Mouse (Mus musculus) ovary, postnatal 36 days (tissue): Measurements from ENCODE around the gene Fbxw9.

ENCODE experiments used
- DNase-seq: peaks from one replicate; pipeline ENCODE4 v3.0.0; 2022; ENCODE audit warnings: low spot score, mixed read lengths

Gene Fbxw9

GRCm38 (mm10) chr8:85059879-85060616, at the start of gene Fbxw9:
TSS of gene Fbxw9 (plus strand) at chr8:85060055.
- DNase-seq, result peak; percentile 82

- DNase-seq, result no peak
Observed at GRCm38 (mm10) chr8:85011242-85011641, 48.6 kb upstream of the Fbxw9 start.

GRCm38 (mm10) chr8:85013230-85013840, 46.5 kb upstream of the Fbxw9 start:
- peak; percentile 62 for DNase-seq

GRCm38 (mm10) chr8:85014431-85014830, 45.4 kb upstream of the Fbxw9 start, which contains the start of gene Best2:
TSS of gene Best2 (minus strand) at chr8:85014531.
- DNase-seq, result no peak

GRCm38 (mm10) chr8:85016724-85017123, 43.1 kb upstream of the Fbxw9 start:
- DNase-seq, result no peak

- DNase-seq, result no peak
Observed at GRCm38 (mm10) chr8:85017209-85017608, 42.6 kb upstream of the Fbxw9 start.

- no peak for DNase-seq
Observed at GRCm38 (mm10) chr8:85021514-85022055, 38.3 kb upstream of the Fbxw9 start.

GRCm38 (mm10) chr8:85023846-85024245, 36.0 kb upstream of the Fbxw9 start:
- DNase-seq, result no peak

- peak; percentile 71 for DNase-seq
Observed at GRCm38 (mm10) chr8:85025098-85025932, 34.5 kb upstream of the Fbxw9 start, which contains the start of gene Asna1. TSS of gene Asna1 (minus strand) at chr8:85025281.

- DNase-seq, result peak; percentile 96
Observed at GRCm38 (mm10) chr8:85026670-85027515, 33.0 kb upstream of the Fbxw9 start, which contains the start of gene Trir. TSS of gene Trir (plus strand) at chr8:85026823.

GRCm38 (mm10) chr8:85027516-85027855, 32.4 kb upstream of the Fbxw9 start:
- no peak for DNase-seq

- DNase-seq, result no peak
Observed at GRCm38 (mm10) chr8:85027922-85028321, 31.9 kb upstream of the Fbxw9 start.

GRCm38 (mm10) chr8:85029271-85029670, 30.6 kb upstream of the Fbxw9 start:
- no peak for DNase-seq

GRCm38 (mm10) chr8:85032622-85033311, 27.1 kb upstream of the Fbxw9 start:
- DNase-seq, result no peak

GRCm38 (mm10) chr8:85033867-85034266, 26.0 kb upstream of the Fbxw9 start:
- no peak for DNase-seq

- DNase-seq, result peak; percentile 65
Observed at GRCm38 (mm10) chr8:85034764-85035163, 25.1 kb upstream of the Fbxw9 start.

GRCm38 (mm10) chr8:85035165-85035727, 24.6 kb upstream of the Fbxw9 start:
- no peak for DNase-seq

- peak; percentile 26 for DNase-seq
Observed at GRCm38 (mm10) chr8:85035728-85036310, 24.0 kb upstream of the Fbxw9 start.

GRCm38 (mm10) chr8:85036381-85036717, 23.5 kb upstream of the Fbxw9 start:
- DNase-seq, result no peak

- DNase-seq, result peak; percentile 90
Observed at GRCm38 (mm10) chr8:85036718-85037365, 23.0 kb upstream of the Fbxw9 start, which contains the start of gene Tnpo2. TSS of gene Tnpo2 (plus strand) at chr8:85036915.
